Mouse (Mus musculus) ES-E14 (cell line): ENCODE measurements around the gene Rem2. TPM values are rescaled to one million over a fixed set of nuclear protein-coding genes. Genes with fewer than 3 reads are reported as not detected.

ENCODE experiments used
- DNase-seq: peaks from one replicate; pipeline ENCODE4 v3.0.0-alpha.2; 2013; ENCODE audit warnings: low read depth, low spot score
- H3K27ac ChIP-seq: 2 replicates; pipeline ENCODE4 v1.5.1; 2012; ENCODE audit warnings: low read depth, mild to moderate bottlenecking, low read length, moderate library complexity, mixed read lengths; ENCODE audit not compliant: poor library complexity, insufficient read depth, severe bottlenecking
- H3K36me3 ChIP-seq: 2 replicates; pipeline ENCODE4 v1.6.1; 2012; ENCODE audit warnings: mild to moderate bottlenecking, low read length, moderate library complexity, mixed read lengths; ENCODE audit not compliant: control insufficient read depth, poor library complexity, insufficient read depth, severe bottlenecking
- H3K4me1 ChIP-seq, 2 experiments: fragments of 150-350 bp in 1 of 2; sonication (generic) in 1 of 2; 2 replicates each; pipeline ENCODE4 v1.6.1; 2012; ENCODE audit warnings: low read length in 2 of 2, mild to moderate bottlenecking in 1 of 2, mixed read lengths in 1 of 2; ENCODE audit not compliant: control insufficient read depth in 2 of 2, insufficient read depth in 2 of 2, poor library complexity in 1 of 2
- H3K4me3 ChIP-seq, 2 experiments: fragments of 150-350 bp in 1 of 2; sonication (generic) in 1 of 2; 2 replicates each; pipeline ENCODE4 v1.5.1; 2012; ENCODE audit warnings: low read length in 2 of 2, low read depth in 1 of 2, mild to moderate bottlenecking in 1 of 2, mixed read lengths in 1 of 2; ENCODE audit not compliant: insufficient read depth in 1 of 2, poor library complexity in 1 of 2, severe bottlenecking in 1 of 2
- H3K9ac ChIP-seq: 2 replicates; pipeline ENCODE4 v1.6.1; 2012; ENCODE audit warnings: low read depth, mild to moderate bottlenecking, low read length, mixed read lengths; ENCODE audit not compliant: poor library complexity, insufficient read depth, severe bottlenecking
- H3K9me3 ChIP-seq: fragments of 150-350 bp; sonication (generic); 2 replicates; pipeline ENCODE4 v1.6.1; 2012; ENCODE audit warnings: low read depth, mild to moderate bottlenecking, low read length; ENCODE audit not compliant: control insufficient read depth, insufficient read depth
- CHD2 ChIP-seq: IDR thresholded peaks from 2 replicates; pipeline ENCODE4 v1.6.1; 2014; ENCODE audit warnings: mild to moderate bottlenecking, low read depth, low read length, inconsistent platforms
- HCFC1 ChIP-seq: IDR thresholded peaks from 2 replicates; pipeline ENCODE4 v1.6.1; 2012; ENCODE audit warnings: low read length, inconsistent platforms, borderline replicate concordance; ENCODE audit not compliant: insufficient read depth
- MAFK ChIP-seq: IDR thresholded peaks from 2 replicates; pipeline ENCODE4 v1.6.1; 2014; ENCODE audit warnings: mild to moderate bottlenecking, low read depth, low read length, inconsistent platforms; ENCODE audit not compliant: insufficient read depth
- ZC3H11A ChIP-seq: IDR thresholded peaks from 2 replicates; pipeline ENCODE4 v1.6.1; 2012; ENCODE audit warnings: low read depth, mild to moderate bottlenecking, inconsistent platforms, low read length, borderline replicate concordance
- ZNF384 ChIP-seq: IDR thresholded peaks from 2 replicates; pipeline ENCODE4 v1.6.1; 2012; ENCODE audit warnings: low read depth, low read length, inconsistent platforms
- in situ Hi-C, 2 experiments: fragments of 600-800 bp; cut with MboI; formaldehyde crosslinking; loops; one replicate each; pipeline ENCODE4 v1.15.1; 2025; ENCODE audit warnings: low sequenced_read_pairs in 2 of 2, inconsistent platforms in 1 of 2; ENCODE audit not compliant: unreplicated experiment in 2 of 2
- total RNA-seq: library from RNA; depleted of rRNA; stranded (reverse); fragments of 300-350 nt; gene quantifications from 2 replicates; pipeline ENCODE4 v1.2.3, GENCODE M21; 2012

The Rem2 gene
- total RNA-seq, 1 experiment, result 0.85 TPM

GRCm38 (mm10) chr14:54477172-54477909, 1.4 kb downstream of the Rem2 start:
- Histone ChIP-seq H3K4me1 (peaks cover 0 to 10% of the 10 kb centered on the region in 2 experiments; a peak in 1 of 4 replicates), H3K9ac (no peak overlapping the region), H3K9me3 (no peaks in the 10 kb centered on the region), H3K27ac (no peak overlapping the region), H3K36me3 (no peaks in the 10 kb centered on the region), H3K4me3 (no peak overlapping the region)
- DNase-seq, result no peak
- TF ChIP-seq CHD2 (no peak), ZNF384 (no peak), MAFK (no peak), HCFC1 (no peak), ZC3H11A (no peak)
- in situ Hi-C loops, result loop anchor here (25.0 kb wide), 2 partner anchors 90 to 415 kb away; no protein-coding TSS in a partner anchor

DNA sequence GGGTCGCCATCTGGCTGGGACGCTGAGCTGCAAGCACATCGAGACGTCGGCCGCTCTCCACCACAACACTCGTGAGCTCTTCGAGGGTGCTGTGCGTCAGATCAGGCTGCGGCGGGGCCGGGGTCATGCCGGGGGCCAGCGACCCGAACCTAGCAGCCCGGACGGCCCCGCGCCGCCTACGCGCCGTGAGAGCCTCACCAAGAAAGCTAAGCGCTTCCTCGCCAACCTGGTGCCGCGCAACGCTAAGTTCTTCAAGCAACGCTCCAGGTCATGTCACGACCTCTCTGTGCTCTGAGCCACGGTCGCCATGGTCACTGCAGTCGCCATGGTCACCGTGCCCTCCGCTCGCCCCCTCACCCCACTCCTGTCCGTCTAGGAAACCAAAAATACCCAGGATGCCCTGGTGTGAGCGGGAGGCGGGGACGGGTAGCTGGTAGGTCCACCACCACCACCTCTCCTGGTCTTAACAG, 3.6 kb downstream of the Rem2 start:
- H3K9ac ChIP-seq, result peak overlapping the region; percentile 51
- H3K9me3 ChIP-seq, result no peaks in the 10 kb centered on the region
- TF ChIP-seq CHD2, result no peak
- no peak for TF ChIP-seq HCFC1
- no peak for TF ChIP-seq ZC3H11A
- TF ChIP-seq ZNF384, result no peak
- no peak for TF ChIP-seq MAFK
- H3K27ac ChIP-seq, result no peak overlapping the region
- peak overlapping the region; percentile 27 to 53 for H3K4me3 ChIP-seq
- no peaks in the 10 kb centered on the region for H3K36me3 ChIP-seq
- DNase-seq, result no peak
- in situ Hi-C loops, result loop anchor here (25.0 kb wide), 2 partner anchors 92 to 417 kb away; no protein-coding TSS in a partner anchor
- peaks cover 0 to 10% of the 10 kb centered on the region in 2 experiments; a peak in 1 of 4 replicates for H3K4me1 ChIP-seq

DNA sequence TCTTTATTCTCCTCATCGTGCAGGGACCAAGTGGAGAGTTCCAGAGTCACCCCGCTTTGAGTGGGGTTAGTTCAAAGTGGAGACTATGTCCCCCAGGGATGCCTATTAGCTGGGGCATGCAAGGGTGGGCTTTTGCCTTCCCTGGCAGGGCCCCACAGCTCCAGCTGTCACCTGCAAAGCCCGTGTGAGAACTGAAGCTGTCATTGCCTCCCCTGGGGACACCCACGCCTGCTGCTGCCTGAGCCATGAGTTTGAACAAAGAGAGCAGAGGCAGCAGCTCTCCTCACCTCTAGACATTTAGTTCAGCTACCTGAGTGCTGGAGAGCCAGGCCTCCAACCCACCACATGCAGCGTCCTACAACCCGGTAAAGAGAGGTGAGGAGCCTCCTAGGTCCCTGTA, 4.8 kb downstream of the Rem2 start:
- Histone ChIP-seq H3K27ac (no peak overlapping the region), H3K36me3 (no peaks in the 10 kb centered on the region), H3K9ac (no peak overlapping the region), H3K9me3 (no peaks in the 10 kb centered on the region), H3K4me3 (no peak overlapping the region), H3K4me1 (peaks cover 0 to 9% of the 10 kb centered on the region in 2 experiments; a peak in 1 of 4 replicates)
- DNase-seq, result no peak
- no peak for TF ChIP-seq HCFC1
- in situ Hi-C loops, result loop anchor here (25.0 kb wide), 2 partner anchors 93 to 418 kb away; no protein-coding TSS in a partner anchor

DNA sequence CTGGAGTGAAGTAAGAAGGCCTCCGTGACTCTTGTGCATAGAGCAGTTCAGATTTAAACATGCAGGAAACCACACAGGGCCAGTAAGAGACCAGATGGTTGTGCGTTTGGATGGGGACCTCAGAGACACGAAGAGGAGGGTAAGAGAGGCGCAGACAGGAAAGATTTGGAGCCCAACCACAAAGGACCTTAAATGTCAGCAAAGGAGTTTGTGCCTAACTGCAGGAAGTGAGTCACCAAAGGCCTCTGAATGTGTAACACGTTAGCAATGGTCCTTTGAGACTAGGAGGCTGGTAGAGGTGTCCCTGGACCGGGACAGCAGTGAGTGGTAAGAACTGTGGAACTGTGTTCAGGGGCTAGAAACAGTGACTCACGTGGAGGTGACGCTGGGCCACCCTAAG, 5.5 kb downstream of the Rem2 start:
- in situ Hi-C loops, result loop anchor here (25.0 kb wide), 2 partner anchors 94 to 419 kb away; no protein-coding TSS in a partner anchor
- Histone ChIP-seq H3K36me3 (no peaks in the 10 kb centered on the region), H3K9ac (no peak overlapping the region), H3K4me1 (peaks cover 0 to 5% of the 10 kb centered on the region in 2 experiments; a peak in 1 of 4 replicates), H3K9me3 (no peaks in the 10 kb centered on the region), H3K27ac (no peak overlapping the region), H3K4me3 (no peak overlapping the region)
- DNase-seq, result no peak
- TF ChIP-seq ZC3H11A, result no peak
- no peak for TF ChIP-seq ZNF384
- TF ChIP-seq CHD2, result no peak
- TF ChIP-seq MAFK, result no peak
